Mouse (Mus musculus) WW6 (cell line): ENCODE data around the gene Nans.
A peak's percentile ranks its signal among the peaks of the same experiment; 100 is the strongest.

Source experiments
- DNase-seq: peaks from one replicate; pipeline ENCODE4 v3.0.0-alpha.2; 2013; ENCODE audit warnings: low read depth, low spot score

The Nans gene

DNA sequence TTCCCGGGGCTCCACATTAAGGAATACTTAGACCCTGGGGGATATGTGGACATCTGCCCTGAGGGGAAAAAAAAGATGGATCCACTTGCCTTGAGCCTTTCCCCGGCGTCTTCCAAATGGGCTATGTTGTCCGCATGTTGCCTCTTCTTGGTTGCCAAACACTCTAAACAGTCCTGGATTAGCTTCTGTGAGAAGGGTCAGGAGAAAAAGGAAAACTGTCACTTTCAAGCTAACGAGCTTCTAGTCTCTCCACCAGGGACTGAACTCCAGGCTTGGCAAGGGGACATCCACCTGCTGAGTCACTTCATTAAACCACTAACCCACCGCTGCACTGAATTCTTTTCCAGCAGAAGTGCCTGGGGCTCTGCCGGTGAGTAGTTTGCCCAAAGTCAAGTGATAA, 43.9 kb downstream of the Nans start:
- DNase-seq: no peak

DNA sequence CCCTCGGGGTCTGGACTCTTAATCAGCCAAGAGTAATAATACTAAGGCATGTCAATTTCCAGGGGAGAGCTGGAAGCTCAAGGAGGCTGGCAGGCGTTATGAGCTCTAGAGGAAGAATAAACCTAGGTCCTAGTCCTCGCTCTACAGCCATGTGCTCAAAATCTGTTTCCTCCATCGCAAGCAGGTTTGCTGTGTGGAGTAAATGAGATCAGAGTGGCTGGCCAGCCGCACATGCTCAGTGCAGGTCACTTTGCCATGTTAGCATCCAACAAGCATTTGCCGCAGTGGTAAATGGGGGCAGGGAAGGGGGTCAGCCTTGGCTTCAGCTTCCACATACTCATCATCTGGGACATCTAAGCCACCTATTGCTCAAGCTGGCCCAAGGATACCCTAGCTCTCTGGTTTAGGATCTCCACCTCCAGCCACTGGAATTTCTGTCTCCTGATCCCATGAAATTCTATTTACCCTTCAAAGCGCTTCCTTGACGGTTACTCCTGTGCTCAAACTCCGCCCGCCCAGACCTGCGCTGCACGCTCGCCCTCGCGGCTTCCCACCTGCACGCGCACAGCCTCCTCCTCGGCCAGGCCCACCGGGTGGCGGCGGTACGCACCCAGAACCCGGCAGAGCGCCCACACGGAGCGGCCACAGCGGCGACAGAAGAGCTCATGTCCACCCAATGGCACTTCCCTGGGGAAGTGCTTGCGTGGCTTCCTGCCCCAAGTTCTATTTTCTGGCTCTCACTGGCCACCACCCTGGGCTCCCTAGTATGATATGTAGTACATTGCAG, 45.1 kb downstream of the Nans start:
- no peak for DNase-seq

DNA sequence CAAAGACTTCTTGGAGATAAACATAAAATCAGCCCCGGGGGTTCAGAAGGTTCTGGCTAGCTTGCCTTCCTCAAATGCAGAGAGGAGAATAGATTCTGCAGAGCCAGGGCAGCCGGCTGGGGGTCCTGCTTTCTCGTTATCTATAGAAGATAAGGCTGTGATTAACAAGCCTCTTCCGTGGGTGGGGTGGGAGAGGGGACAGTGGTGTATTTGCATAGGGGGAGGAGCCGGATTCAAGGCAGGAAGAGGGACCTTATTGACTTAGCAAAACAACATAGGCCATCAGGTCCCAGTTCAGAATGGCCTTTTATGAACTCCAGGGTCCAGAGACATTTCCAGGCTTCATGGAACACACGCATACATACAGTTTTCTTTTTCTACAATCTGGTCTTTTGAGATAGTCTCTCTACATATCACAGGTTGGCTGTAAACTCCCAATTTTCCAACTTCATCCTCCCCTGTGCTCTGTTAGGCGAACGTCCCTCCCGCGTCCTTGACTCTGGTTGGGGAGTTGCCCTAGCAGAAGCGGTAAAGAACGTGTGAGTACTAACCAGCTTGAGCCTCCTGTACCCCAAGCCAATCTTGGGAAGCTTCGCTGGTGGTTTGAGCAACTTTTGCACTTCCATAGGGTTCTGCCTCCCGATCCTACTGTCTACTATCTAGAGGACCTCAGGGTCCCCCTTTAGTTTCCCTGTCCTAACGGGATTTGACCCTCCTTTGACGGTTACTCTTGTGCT, 46.2 kb downstream of the Nans start:
- no peak for DNase-seq

DNA sequence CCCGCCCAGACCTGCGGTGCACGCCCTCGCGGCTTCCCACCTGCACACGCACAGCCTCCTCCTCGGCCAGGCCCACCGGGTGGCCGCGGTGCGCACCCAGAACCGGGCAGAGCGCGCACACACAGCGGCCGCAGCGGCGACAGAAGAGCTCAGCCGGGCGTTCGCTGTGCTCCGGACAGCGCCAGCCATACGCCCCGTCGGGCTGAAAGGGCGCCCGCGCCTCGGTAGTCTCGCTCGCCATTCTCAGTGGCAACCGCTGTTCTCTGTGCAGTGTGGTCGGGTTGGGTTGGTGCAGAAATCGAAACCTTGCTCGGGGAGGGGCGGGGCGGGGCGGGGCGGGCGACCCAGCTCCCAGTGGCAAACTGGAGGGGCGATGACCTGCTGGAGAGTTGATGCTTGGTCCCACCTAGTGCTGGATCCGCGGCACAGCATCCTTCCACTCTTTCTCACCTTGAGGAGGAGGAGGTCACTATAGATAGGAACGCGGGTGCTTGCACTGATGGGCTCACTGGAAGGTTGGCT, 46.9 kb downstream of the Nans start, which contains the start of gene Trim14:
Gene Trim14, minus strand, starts transcription at position 302 of the 522 bp plus-strand sequence.
- DNase-seq: peak; percentile 61

DNA sequence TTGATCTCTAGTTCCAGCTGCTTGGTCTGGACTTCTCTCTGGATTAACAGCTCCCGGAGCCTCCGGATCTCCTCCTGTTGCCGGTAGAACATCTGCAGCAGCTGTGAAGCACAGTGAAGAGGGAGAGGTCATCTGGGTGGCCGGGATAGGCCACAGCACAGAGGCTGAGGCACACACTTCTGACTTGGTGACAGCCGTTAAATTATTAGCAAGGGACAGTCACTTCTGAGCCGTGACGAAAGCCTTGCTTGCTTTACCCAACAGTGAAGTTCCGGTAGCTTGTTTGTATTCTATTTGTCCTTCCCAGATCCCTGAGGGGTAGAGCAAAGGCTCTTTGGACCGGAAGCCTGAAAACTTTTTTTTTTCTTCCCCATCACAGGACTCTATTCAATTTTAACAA, 50.1 kb downstream of the Nans start:
- no peak for DNase-seq

DNA sequence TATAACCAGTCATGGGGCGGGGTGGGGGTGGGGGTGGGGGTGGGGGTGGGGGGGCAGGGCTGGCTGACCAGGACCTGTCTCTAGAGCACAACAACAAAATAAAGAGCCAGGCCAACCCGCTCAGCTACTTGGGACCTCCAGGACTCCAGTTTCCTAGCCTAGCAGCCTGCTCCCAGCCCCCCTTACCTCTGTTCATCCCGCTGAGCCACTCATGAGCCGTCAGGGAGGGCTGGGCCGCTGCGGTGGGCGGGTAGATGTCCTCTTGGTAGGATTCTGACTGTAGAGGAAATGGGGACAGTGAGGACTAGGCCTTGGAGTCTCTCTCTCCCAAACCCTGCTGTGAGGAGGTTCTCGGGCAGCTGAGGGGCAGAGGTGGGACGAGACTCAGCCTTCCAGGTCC, 52.7 kb downstream of the Nans start:
- DNase-seq: no peak

DNA sequence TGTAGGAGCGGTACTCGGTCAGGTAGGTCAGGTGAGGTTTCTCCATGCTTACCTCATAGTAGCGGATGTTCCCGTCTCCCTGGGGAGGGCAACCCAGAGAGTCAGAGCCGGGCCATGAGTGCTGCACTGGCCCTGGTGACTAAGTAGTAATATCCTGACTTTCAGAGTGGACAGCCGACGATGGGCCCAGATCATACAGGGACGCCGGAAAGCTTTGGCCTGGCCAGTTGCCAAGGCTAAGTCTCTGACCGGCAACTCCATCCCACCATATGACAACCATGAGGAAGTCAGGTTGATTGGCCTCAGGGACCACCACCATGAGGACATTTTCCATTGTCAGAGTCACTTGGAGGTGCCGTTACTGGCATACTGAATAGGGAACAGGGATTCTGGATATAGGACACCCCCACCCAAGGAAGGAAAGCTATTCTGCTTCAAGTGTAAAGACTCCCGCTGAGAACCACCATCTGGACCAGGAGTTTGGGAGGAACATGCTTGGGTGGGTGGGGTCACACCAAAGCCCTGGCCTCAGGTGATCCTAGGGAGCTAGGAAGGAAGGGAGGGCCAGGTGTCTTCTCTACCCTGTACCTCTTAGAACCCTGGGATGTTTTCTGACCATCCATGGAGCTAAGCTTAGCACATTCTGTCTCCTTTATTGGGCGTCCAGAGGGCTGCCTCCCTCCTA, 54.5 kb downstream of the Nans start:
- DNase-seq: no peak

DNA sequence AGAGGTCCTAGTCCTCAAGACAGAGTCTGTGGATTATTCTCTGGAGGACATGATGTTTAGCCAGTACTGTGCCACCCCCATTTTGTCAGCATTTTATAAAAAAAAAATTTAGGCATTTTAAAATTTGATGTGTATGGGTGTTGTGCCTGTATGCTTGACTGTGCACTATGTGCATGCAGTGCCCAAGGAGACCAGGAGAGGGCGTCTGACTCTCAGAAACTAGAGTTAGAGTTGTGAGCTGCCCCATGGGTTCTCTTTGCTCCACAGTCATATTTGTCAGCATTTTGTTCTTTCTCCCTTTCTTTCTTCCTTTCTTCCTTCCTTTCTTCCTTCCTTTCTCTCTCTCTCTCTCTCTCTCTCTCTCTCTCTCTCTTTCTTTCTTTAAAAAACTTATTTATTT, 55.3 kb downstream of the Nans start:
- DNase-seq: no peak

DNA sequence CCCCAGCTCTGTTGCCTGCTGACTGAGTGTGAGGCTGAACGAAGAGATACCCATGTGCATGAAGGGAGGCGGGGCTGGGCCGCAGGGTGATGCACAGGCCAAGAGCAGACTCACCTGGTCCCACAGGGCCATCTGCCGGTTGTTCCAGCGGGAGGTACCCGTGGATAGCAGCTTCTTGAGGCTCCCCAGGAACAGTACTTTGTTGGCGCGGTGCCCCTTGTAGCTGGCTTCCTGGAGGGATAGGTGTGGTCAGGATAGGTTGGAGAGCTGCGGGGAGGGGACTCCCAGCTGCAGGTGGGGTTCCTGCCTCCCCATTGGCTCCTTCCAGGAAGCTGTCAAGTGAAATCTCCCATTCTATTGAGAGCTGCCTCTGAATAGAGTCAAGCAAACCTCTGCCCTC, 56.5 kb downstream of the Nans start:
- no peak for DNase-seq

DNA sequence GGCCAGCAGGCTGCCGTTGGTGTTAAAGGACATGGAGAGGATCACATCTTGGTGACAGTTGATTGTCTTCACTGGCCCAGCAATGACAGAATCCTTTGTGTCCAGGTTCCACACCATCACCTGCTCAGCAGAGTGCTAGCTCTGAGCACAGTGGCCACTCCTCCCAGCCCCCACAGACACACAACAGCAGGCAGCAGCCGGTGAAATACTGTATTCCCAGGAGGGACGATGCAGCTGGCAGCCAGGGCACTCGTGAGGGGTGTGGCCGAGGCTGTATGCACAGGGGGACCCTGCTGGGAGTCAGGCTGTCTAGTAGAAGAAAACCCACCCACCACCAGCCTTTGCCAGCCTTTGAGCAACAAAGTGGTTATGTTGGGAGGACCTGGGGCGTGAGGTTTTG, 57.7 kb downstream of the Nans start:
- no peak for DNase-seq

DNA sequence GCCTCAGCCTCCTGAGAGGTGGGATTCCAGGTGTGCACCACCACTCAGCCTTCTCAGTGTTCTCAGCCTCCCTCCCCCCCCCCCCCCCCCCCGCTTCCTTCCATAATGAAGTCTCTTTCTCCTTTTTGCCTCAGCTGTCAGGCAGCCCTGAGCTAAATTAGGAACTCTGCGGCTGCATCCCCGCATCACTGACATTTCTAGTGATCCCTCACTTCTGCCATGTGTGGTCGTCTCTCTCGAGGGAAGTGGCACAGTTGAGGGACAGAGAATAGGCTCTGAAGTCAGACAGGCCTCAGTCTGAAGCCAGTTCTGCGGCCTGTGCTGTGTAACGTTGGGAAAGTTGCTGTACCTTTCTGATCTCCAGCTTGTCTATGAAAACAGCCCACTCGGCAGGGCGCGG, 60.9 kb downstream of the Nans start:
- no peak for DNase-seq

DNA sequence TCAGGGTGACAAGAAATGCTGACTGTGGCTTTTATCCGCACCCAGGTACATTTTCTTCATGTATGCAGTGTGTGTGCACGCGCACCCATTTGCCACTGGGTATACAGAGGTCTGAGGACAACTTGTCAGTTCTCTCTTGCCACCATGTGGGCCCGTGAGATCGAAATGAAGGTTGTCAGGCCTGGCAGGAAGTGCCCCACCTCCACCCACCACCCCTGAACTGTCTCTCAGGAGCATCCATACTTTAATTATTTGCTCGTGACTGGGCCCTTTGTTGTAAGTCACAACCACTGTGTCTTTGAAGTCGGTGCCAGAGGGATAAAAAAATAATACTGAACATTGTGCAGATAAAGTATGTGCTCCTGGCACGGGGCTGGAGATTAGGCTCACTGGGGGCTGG, 61.4 kb downstream of the Nans start:
- DNase-seq: no peak
